Mouse (Mus musculus) hindbrain, postnatal 0 days (tissue): ENCODE measurements at regions not wholly inside any gene's neighbourhood (a gene's known extent, or its start where the extent isn't known, plus 50 kb on each side); places are given as distances from the start of the nearest gene placed in this dataset.

Experiments
- ATAC-seq: fragments of 200-750 bp; cut with Nextera tagmentation; 2 replicates; pipeline ENCODE4 v1.8.0; 2017; ENCODE audit warnings: mild to moderate bottlenecking, moderate TSS enrichment, moderate library complexity
- DNase-seq: peaks from one replicate; pipeline ENCODE4 v3.0.0-alpha.2; 2015; ENCODE audit warnings: low spot score
- H3K27ac ChIP-seq: fragments of 300-500 bp; sonication (generic); 2 replicates; pipeline ENCODE4 v1.5.1; 2014; ENCODE audit warnings: mild to moderate bottlenecking
- H3K27me3 ChIP-seq: fragments of 300-500 bp; sonication (generic); 2 replicates; pipeline ENCODE4 v1.6.1; 2014; ENCODE audit warnings: low read length, mixed read lengths; ENCODE audit not compliant: insufficient read depth
- H3K36me3 ChIP-seq: fragments of 300-500 bp; sonication (generic); 2 replicates; pipeline ENCODE4 v1.6.1; 2014; ENCODE audit warnings: low read length, mixed read lengths; ENCODE audit not compliant: insufficient read depth
- H3K4me1 ChIP-seq: fragments of 300-500 bp; sonication (generic); 2 replicates; pipeline ENCODE4 v1.6.1; 2014; ENCODE audit warnings: antibody characterized with exemption, low read length, mixed read lengths; ENCODE audit not compliant: insufficient read depth
- H3K4me2 ChIP-seq: fragments of 300-500 bp; sonication (generic); 2 replicates; pipeline ENCODE4 v1.6.1; 2014; ENCODE audit warnings: low read depth, mild to moderate bottlenecking, low read length, moderate library complexity, mixed read lengths
- H3K4me3 ChIP-seq: fragments of 300-500 bp; sonication (generic); 2 replicates; pipeline ENCODE4 v1.5.1; 2014; ENCODE audit warnings: low read length
- H3K9ac ChIP-seq: fragments of 300-500 bp; sonication (generic); replicated peaks from 2 replicates; pipeline ENCODE4 v1.6.1; 2014; ENCODE audit warnings: mild to moderate bottlenecking, low read length, moderate library complexity, mixed read lengths
- H3K9me3 ChIP-seq: fragments of 300-500 bp; sonication (generic); 2 replicates; pipeline ENCODE4 v1.6.1; 2016; ENCODE audit warnings: low read length, mixed read lengths
- CTCF ChIP-seq: IDR thresholded peaks from 2 replicates; pipeline ENCODE4 v1.5.1; 2016; ENCODE audit warnings: antibody characterized with exemption, control low read depth, low read depth
- WGBS: fragments of 180-500 bp; shearing (Covaris S2); extraction: QIAGEN DNeasy Blood & Tissue Kit; methylation state at CpG from one replicate; pipeline ENCODE4 v1.1.7; 2014; 5-methylcytosine and 5-hydroxymethylcytosine counted together

- no peak overlapping the region for H3K4me2 ChIP-seq
- TF ChIP-seq CTCF: no peak
- no peak overlapping the region for H3K9ac ChIP-seq
- WGBS: 53% methylated on average over 1 of the region's 1 CpGs
- no peaks in the 10 kb centered on the region for H3K36me3 ChIP-seq
- H3K4me1 ChIP-seq: 0 out of 2 replicates have a peak, but pooled peaks cover 4% of the 10 kb centered on the region
- H3K4me3 ChIP-seq: no peak overlapping the region
- ATAC-seq (no peak), DNase-seq (peak; percentile 41)
- H3K27me3 ChIP-seq: no peaks in the 10 kb centered on the region
- H3K27ac ChIP-seq: no peak overlapping the region
- no peaks in the 10 kb centered on the region for H3K9me3 ChIP-seq
These were observed 1550.5 kb upstream of the Gm6569 start for GRCm38 (mm10) chr15:72283846-72284245.

GRCm38 (mm10) chr15:72296648-72297047 is 1537.7 kb upstream of the Gm6569 start:
- H3K4me3 ChIP-seq: no peak overlapping the region
- ATAC-seq (no peak), DNase-seq (no peak)
- H3K27ac ChIP-seq: no peak overlapping the region
- no peak for TF ChIP-seq CTCF
- no peaks in the 10 kb centered on the region for H3K4me1 ChIP-seq
- no peaks in the 10 kb centered on the region for H3K27me3 ChIP-seq
- WGBS: 48% methylated on average over 2 of the region's 2 CpGs
- H3K36me3 ChIP-seq: no peaks in the 10 kb centered on the region
- no peaks in the 10 kb centered on the region for H3K9me3 ChIP-seq
- H3K4me2 ChIP-seq: no peak overlapping the region
- H3K9ac ChIP-seq: no peak overlapping the region

- H3K36me3 ChIP-seq: no peaks in the 10 kb centered on the region
These were observed 1521.9 kb upstream of the Gm6569 start for GRCm38 (mm10) chr15:72312417-72312816.

GRCm38 (mm10) chr15:72321528-72321927 is 1512.8 kb upstream of the Gm6569 start:
- DNase-seq (no peak), ATAC-seq (no peak)
- Histone ChIP-seq H3K9ac (no peak overlapping the region), H3K9me3 (no peaks in the 10 kb centered on the region), H3K4me3 (no peak overlapping the region), H3K36me3 (no peaks in the 10 kb centered on the region), H3K4me2 (no peak overlapping the region), H3K27me3 (no peaks in the 10 kb centered on the region), H3K27ac (no peak overlapping the region), H3K4me1 (no peaks in the 10 kb centered on the region)
- whole genome bisulfite sequencing: 83% methylated on average over 5 of the region's 5 CpGs
- no peak for TF ChIP-seq CTCF

More at GRCm38 (mm10) chr15:72312417-72312816, 1521.9 kb upstream of the Gm6569 start:
- no peaks in the 10 kb centered on the region for H3K27me3 ChIP-seq
- no peak overlapping the region for H3K9ac ChIP-seq
- H3K4me3 ChIP-seq: no peak overlapping the region
- H3K27ac ChIP-seq: no peak overlapping the region
- 82% methylated on average over 5 of the region's 5 CpGs for WGBS
- H3K9me3 ChIP-seq: no peaks in the 10 kb centered on the region
- H3K4me1 ChIP-seq: no peaks in the 10 kb centered on the region
- TF ChIP-seq CTCF: no peak
- DNase-seq: no peak
- no peak for ATAC-seq
- no peak overlapping the region for H3K4me2 ChIP-seq

- ATAC-seq (no peak), DNase-seq (no peak)
- H3K4me1 ChIP-seq: no peaks in the 10 kb centered on the region
- no peak overlapping the region for H3K4me2 ChIP-seq
- no peaks in the 10 kb centered on the region for H3K9me3 ChIP-seq
- no peaks in the 10 kb centered on the region for H3K36me3 ChIP-seq
- WGBS: 87% methylated on average over 3 of the region's 3 CpGs
- H3K27ac ChIP-seq: no peak overlapping the region
- H3K27me3 ChIP-seq: no peaks in the 10 kb centered on the region
- H3K4me3 ChIP-seq: no peak overlapping the region
- H3K9ac ChIP-seq: no peak overlapping the region
- TF ChIP-seq CTCF: no peak
These were observed 1512.2 kb upstream of the Gm6569 start for GRCm38 (mm10) chr15:72322127-72322526.

GRCm38 (mm10) chr15:72323158-72323557 is 1511.2 kb upstream of the Gm6569 start:
- no peak for DNase-seq
- Histone ChIP-seq H3K4me3 (no peak overlapping the region), H3K27ac (no peak overlapping the region), H3K4me2 (no peak overlapping the region), H3K36me3 (no peaks in the 10 kb centered on the region), H3K9ac (no peak overlapping the region), H3K9me3 (no peaks in the 10 kb centered on the region), H3K4me1 (no peaks in the 10 kb centered on the region), H3K27me3 (no peaks in the 10 kb centered on the region)
- no peak for TF ChIP-seq CTCF
- 95% methylated on average over 7 of the region's 7 CpGs for WGBS
- no peak for ATAC-seq

- H3K9ac ChIP-seq: no peak overlapping the region
- H3K27me3 ChIP-seq: no peaks in the 10 kb centered on the region
- TF ChIP-seq CTCF: no peak
- H3K27ac ChIP-seq: no peak overlapping the region
- H3K4me2 ChIP-seq: no peak overlapping the region
- no peaks in the 10 kb centered on the region for H3K4me1 ChIP-seq
- ATAC-seq (no peak), DNase-seq (no peak)
- H3K9me3 ChIP-seq: no peaks in the 10 kb centered on the region
- no peak overlapping the region for H3K4me3 ChIP-seq
- no peaks in the 10 kb centered on the region for H3K36me3 ChIP-seq
- WGBS: 53% methylated on average over 4 of the region's 4 CpGs
These were observed 1503.1 kb upstream of the Gm6569 start for GRCm38 (mm10) chr15:72331262-72331661.
